Mouse (Mus musculus) erythroblast, embryonic 14.5 days (primary cell): Measurements from ENCODE around the gene Nudcd3. TPM values are rescaled to one million over a fixed set of nuclear protein-coding genes. Genes with fewer than 3 reads are reported as not detected.

Experiments
- H3K27me3 ChIP-seq: 2 replicates; pipeline ENCODE4 v1.6.1; 2012; ENCODE audit warnings: inconsistent platforms; ENCODE audit not compliant: control insufficient read depth
- H3K36me3 ChIP-seq: 2 replicates; pipeline ENCODE4 v1.6.1; 2012; ENCODE audit warnings: mild to moderate bottlenecking, inconsistent platforms; ENCODE audit not compliant: control insufficient read depth
- H3K4me1 ChIP-seq: 2 replicates; pipeline ENCODE4 v1.6.1; 2012; ENCODE audit warnings: inconsistent platforms; ENCODE audit not compliant: control insufficient read depth
- H3K4me3 ChIP-seq: replicated peaks from 2 replicates; pipeline ENCODE3; 2012; ENCODE audit warnings: moderate library complexity, mild to moderate bottlenecking, inconsistent platforms
- H3K9me3 ChIP-seq: 2 replicates; pipeline ENCODE4 v1.6.1; 2012; ENCODE audit warnings: low read length, inconsistent platforms, mixed read lengths; ENCODE audit not compliant: control insufficient read depth
- GATA1 ChIP-seq: IDR thresholded peaks from 2 replicates; pipeline ENCODE4 v1.6.1; 2012; ENCODE audit warnings: low read length, inconsistent platforms, mixed read lengths
- TAL1 ChIP-seq: IDR thresholded peaks from 3 replicates; pipeline ENCODE4 v1.6.1; 2012; ENCODE audit warnings: low read length, inconsistent platforms, mixed read lengths
- polyA plus RNA-seq: library from polyadenylated mRNA; stranded (reverse); fragments of >175 nt; gene quantifications from 2 replicates; pipeline ENCODE4 v1.2.3, GENCODE M21; 2012

The Nudcd3 gene
- polyA plus RNA-seq, 1 experiment: 1.3 TPM

DNA sequence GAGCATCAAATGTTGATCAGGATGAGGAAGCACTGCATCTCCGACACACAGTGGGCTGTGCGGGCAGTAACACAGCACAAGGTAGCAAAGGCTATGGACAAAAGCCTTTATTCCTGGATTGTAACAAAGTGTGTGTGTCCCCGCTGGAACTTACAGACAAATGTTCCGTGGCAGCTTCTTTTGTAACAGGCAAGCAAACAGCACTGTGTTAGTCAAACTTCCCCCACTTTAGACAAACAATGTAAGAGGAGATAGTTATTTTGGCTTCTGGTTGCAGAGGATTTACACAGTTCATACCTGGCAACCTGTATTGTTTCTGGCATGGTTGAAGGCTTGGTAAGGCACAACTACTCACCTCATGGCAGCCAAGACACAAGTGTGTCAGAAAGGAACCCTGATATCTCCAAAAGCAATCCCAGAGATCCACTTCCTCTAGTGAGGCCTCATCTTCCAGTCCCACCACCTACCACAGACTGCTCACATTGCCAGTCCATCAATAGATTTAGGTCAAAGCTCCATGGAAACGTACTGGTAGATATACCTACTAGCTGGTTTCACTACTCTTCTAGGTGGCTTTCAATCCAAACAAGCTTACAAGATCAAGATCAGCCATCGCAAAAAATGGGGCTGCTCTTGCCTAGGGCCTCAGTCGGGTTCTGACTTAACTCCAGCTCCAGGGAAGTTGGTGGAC is 34.7 kb downstream of the Nudcd3 start:
- no peaks in the 10 kb centered on the region for H3K36me3 ChIP-seq
- H3K4me1 ChIP-seq: no peaks in the 10 kb centered on the region; the same call in none of the 2 replicates
- H3K4me3 ChIP-seq: no peak overlapping the region
- TF ChIP-seq TAL1 (no peak), GATA1 (no peak)
- H3K27me3 ChIP-seq: no peaks in the 10 kb centered on the region
- no peaks in the 10 kb centered on the region for H3K9me3 ChIP-seq

DNA sequence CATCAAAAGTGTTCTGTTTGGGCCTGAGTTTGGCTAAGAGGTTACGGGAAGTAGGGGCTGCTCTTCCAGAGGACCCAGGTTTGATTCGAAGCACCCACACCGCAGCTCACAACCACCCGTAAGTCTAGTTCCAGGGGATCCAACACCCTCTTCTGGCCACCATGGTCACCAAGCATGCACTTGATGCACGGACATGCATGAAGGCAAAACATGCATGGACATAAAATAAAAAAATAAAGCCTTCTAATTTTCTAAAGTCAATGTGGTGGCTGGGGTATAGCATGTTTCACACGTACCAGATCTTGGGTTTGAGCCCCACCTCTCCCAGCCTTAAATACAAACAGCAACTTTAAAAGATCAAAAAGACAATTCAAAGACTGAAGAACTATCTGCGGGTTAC is 35.4 kb downstream of the Nudcd3 start:
- Histone ChIP-seq H3K4me1 (no peaks in the 10 kb centered on the region; the same call in none of the 2 replicates), H3K27me3 (no peaks in the 10 kb centered on the region), H3K36me3 (no peaks in the 10 kb centered on the region), H3K9me3 (no peaks in the 10 kb centered on the region), H3K4me3 (no peak overlapping the region)
- TF ChIP-seq GATA1 (no peak), TAL1 (no peak)

DNA sequence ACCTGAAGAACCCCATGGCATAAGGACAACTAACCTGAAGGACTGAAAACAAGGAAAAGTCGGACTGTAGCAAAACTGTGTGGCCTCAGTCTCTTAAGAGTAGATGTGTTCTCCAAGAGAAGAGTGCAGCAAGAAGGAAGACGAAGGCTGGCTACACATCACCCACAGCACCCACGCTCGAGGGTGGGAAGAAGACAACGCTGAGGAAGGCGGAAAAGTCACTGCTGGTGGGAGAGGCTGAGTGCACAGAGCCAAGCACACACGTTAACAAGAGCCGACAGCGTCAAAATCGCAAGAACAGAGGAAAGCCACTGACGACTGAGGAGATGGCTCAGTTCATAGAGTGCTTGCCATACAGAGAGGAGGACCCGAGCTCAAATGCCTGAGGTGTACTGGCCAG is 36.5 kb downstream of the Nudcd3 start:
- Histone ChIP-seq H3K27me3 (no peaks in the 10 kb centered on the region), H3K4me1 (no peaks in the 10 kb centered on the region; the same call in 1 of the 2 replicates), H3K4me3 (no peak overlapping the region), H3K9me3 (no peaks in the 10 kb centered on the region), H3K36me3 (no peaks in the 10 kb centered on the region)
- TF ChIP-seq GATA1 (no peak), TAL1 (no peak)

DNA sequence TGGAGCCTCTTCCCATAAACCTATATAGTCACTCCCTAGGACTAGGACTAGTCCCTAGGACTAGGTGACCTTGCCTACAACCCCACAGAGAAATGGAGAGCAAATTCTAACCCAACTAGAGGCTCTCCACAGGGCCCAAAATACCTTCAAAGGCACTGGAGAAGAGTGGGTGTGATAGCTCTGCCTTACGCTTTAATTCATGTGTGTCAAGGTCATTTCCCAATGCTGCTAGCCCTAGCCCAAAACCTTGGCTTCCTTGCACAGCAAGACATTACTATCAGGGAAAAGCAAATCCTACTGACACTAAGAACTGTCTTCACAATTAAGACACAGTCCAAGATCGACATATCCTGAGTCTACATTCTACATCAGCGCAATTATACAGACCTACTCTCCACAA is 37.2 kb downstream of the Nudcd3 start:
- Histone ChIP-seq H3K36me3 (no peaks in the 10 kb centered on the region), H3K27me3 (no peaks in the 10 kb centered on the region), H3K4me3 (no peak overlapping the region), H3K4me1 (no peaks in the 10 kb centered on the region; the same call in 1 of the 2 replicates), H3K9me3 (no peaks in the 10 kb centered on the region)
- TF ChIP-seq GATA1 (no peak), TAL1 (no peak)

DNA sequence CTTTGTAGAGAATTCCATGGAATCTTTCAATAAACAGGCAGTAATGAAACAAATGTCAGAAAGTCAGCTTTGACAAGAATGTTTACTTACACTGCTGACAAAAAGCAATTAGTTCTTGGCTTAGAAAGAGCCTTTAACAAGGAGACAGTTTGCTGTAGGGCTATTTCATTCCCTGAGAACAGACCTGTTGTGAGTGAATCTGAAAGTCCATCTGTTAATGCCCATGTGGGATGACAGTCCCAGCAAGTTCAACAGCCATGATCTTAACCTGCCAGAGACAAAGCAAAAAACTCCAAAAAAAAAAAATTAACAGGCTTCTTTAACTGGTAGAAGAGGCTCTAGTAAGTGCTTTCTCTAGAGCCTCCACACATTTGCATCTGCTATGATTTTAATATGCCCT is 38.7 kb downstream of the Nudcd3 start:
- Histone ChIP-seq H3K4me3 (no peak overlapping the region), H3K9me3 (no peaks in the 10 kb centered on the region), H3K36me3 (no peaks in the 10 kb centered on the region), H3K4me1 (no peaks in the 10 kb centered on the region; the same call in 1 of the 2 replicates), H3K27me3 (no peaks in the 10 kb centered on the region)
- no peak for TF ChIP-seq TAL1
- no peak for TF ChIP-seq GATA1

DNA sequence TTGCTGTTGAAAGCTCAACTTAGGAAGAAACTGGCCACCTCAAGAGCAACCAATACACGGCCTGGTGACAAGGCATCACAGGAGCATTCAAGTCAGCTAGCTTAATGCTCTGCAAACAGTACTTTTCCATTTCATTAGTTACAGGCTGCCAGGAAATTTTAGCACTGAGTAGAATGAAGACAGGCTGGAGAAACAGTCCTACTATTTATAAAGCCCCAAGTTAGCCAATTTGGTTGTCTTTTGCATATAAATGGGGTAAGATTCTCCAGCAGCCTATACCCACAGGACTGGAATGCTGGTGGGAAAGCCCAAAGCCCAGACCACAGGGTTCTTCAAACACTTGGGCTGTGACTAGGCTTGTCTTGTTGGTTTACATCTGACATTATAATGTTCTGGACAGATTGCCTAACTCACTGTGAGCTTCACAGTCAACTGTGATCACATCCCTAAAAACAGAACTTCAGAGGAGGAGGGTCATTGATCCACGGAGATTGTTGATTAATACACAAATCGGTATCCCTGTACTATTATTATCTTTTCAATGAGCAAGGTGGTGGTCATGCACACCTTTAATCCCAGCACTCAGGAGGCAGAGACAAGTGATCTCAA is 39.4 kb downstream of the Nudcd3 start:
- TF ChIP-seq GATA1 (no peak), TAL1 (no peak)
- no peaks in the 10 kb centered on the region for H3K27me3 ChIP-seq
- no peaks in the 10 kb centered on the region for H3K36me3 ChIP-seq

DNA sequence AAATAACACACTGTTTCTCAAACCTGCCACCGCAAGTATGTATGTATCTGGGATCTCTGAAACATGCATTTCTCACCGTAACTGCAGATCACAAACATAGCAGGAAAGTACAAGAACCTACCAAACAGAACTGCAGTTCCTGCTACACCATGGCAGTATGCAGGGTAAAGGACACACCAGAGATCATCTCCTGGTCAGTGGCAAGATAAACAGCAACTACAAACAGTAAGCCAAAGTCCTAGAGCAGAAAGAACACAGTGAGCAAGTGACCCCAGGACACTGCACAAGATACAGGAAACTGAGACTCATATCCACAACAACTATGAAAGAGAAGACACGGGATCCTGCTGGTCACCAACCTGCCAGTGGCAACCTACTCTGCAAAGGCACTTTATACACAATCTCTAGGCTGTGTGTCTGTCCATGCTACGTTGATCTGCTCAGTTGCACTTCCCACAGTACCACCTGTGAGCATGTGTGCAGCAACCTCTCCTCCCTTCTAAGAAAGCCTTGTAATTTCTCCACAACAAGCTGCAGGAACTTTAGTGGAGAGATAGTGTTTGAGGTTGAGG is 40.4 kb downstream of the Nudcd3 start:
- H3K4me1 ChIP-seq: no peaks in the 10 kb centered on the region; the same call in 1 of the 2 replicates
- no peaks in the 10 kb centered on the region for H3K27me3 ChIP-seq
- H3K36me3 ChIP-seq: no peaks in the 10 kb centered on the region
- no peak overlapping the region for H3K4me3 ChIP-seq
- H3K9me3 ChIP-seq: no peaks in the 10 kb centered on the region
- TF ChIP-seq GATA1: no peak
- no peak for TF ChIP-seq TAL1

More for the DNA sequence above, 39.4 kb downstream of the Nudcd3 start:
- Histone ChIP-seq H3K4me1 (no peaks in the 10 kb centered on the region; the same call in 1 of the 2 replicates), H3K9me3 (no peaks in the 10 kb centered on the region), H3K4me3 (no peak overlapping the region)

DNA sequence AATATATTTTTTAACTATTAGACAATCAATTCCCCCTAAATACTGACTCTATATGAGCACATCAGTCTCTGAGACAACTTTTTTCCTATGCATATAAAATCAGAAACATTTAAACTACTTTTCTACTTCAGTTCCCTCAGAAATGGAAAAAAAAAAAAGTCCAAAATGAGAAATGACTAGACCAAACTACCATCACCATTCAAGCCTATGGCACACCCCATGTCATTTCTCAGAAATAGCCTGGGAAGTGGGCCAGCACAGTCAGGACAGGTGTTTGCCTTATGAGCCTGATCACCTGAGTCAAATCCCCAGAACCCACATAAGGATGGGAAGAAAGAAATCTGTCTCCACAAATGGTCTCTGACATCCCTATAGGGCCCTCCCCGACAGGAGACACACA is 41.7 kb downstream of the Nudcd3 start:
- Histone ChIP-seq H3K4me3 (no peak overlapping the region), H3K27me3 (no peaks in the 10 kb centered on the region), H3K4me1 (no peaks in the 10 kb centered on the region; the same call in 1 of the 2 replicates), H3K9me3 (no peaks in the 10 kb centered on the region), H3K36me3 (no peaks in the 10 kb centered on the region)
- TF ChIP-seq TAL1 (no peak), GATA1 (no peak)

DNA sequence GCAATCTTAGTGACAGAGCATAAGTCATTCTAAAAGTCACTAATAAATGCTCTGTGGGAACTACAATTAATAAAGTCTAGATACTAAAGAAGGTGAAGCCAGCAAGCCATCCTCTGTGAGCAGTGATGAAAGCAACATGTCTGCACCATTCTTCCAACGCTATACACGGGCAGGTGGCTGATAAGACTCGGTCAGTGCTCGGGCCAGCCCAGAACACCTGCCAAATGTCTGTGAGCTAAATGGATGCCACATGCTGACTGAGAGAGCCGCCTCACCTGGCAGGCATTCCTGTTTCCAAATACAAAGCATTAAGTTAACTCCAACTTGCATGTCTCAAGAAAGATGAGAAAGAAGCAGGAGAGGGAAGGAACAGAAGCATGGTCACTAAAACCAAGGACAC is 43.1 kb downstream of the Nudcd3 start:
- TF ChIP-seq TAL1: no peak
- no peak for TF ChIP-seq GATA1

More for the DNA sequence above, 43.1 kb downstream of the Nudcd3 start:
- no peak overlapping the region for H3K4me3 ChIP-seq
- no peaks in the 10 kb centered on the region for H3K9me3 ChIP-seq
- H3K27me3 ChIP-seq: no peaks in the 10 kb centered on the region
- no peaks in the 10 kb centered on the region for H3K36me3 ChIP-seq
- no peaks in the 10 kb centered on the region; the same call in 1 of the 2 replicates for H3K4me1 ChIP-seq
